Mouse (Mus musculus) embryonic facial prominence, embryonic 11.5 days (tissue): ENCODE measurements at regions not wholly inside any gene's neighbourhood (a gene's known extent, or its start where the extent isn't known, plus 50 kb on each side); places are given as distances from the start of the nearest gene placed in this dataset.

Experiments used
- ATAC-seq: fragments of 200-750 bp; cut with Nextera tagmentation; replicated peaks from 2 replicates; pipeline ENCODE4 v1.8.0; 2017; ENCODE audit warnings: low read depth; ENCODE audit not compliant: insufficient number of reproducible peaks, low FRiP score, low TSS enrichment
- DNase-seq: peaks from one replicate; pipeline ENCODE4 v3.0.0-alpha.2; 2015; ENCODE audit warnings: low spot score
- H3K27ac ChIP-seq: fragments of 300-500 bp; sonication (generic); replicated peaks from 2 replicates; pipeline ENCODE4 v1.5.1; 2014; ENCODE audit warnings: mild to moderate bottlenecking, low read depth, low read length, control low read depth
- H3K27me3 ChIP-seq: fragments of 300-500 bp; sonication (generic); 2 replicates; pipeline ENCODE4 v1.6.1; 2014; ENCODE audit warnings: mild to moderate bottlenecking, low read length, moderate library complexity, mixed read lengths; ENCODE audit not compliant: control insufficient read depth, insufficient read depth
- H3K36me3 ChIP-seq: fragments of 300-500 bp; sonication (generic); replicated peaks from 2 replicates; pipeline ENCODE4 v1.6.1; 2014; ENCODE audit warnings: low read depth, mild to moderate bottlenecking, low read length, moderate library complexity, mixed read lengths; ENCODE audit not compliant: control insufficient read depth, insufficient read depth
- H3K4me1 ChIP-seq: fragments of 300-500 bp; sonication (generic); 2 replicates; pipeline ENCODE4 v1.6.1; 2014; ENCODE audit warnings: low read length, mixed read lengths; ENCODE audit not compliant: control insufficient read depth, insufficient read depth
- H3K4me2 ChIP-seq: fragments of 300-500 bp; sonication (generic); 2 replicates; pipeline ENCODE4 v1.6.1; 2014; ENCODE audit warnings: low read depth, mild to moderate bottlenecking, control low read depth, low read length, moderate library complexity
- H3K4me3 ChIP-seq: fragments of 300-500 bp; sonication (generic); 2 replicates; pipeline ENCODE4 v1.5.1; 2014; ENCODE audit warnings: low read depth, low read length, control low read depth
- H3K9ac ChIP-seq: fragments of 300-500 bp; sonication (generic); replicated peaks from 2 replicates; pipeline ENCODE4 v1.6.1; 2014; ENCODE audit warnings: mild to moderate bottlenecking, control low read depth, low read length
- H3K9me3 ChIP-seq: fragments of 300-500 bp; sonication (generic); replicated peaks from 2 replicates; pipeline ENCODE4 v1.6.1; 2016; ENCODE audit warnings: mild to moderate bottlenecking, low read length, inconsistent platforms, mixed read lengths; ENCODE audit not compliant: control insufficient read depth
- WGBS: fragments of 180-500 bp; shearing (Covaris S2); extraction: QIAGEN DNeasy Blood & Tissue Kit; methylation state at CpG from one replicate; pipeline ENCODE4 v1.1.7; 2014; 5-methylcytosine and 5-hydroxymethylcytosine counted together

GRCm38 (mm10) chr13:111894804-111895478, 86.1 kb upstream of the Map3k1 start:
- 64% methylated on average over 15 of the region's 15 CpGs for WGBS
- no peak overlapping the region for H3K4me3 ChIP-seq
- H3K9me3 ChIP-seq = no peaks in the 10 kb centered on the region
- ATAC-seq = no peak
- no peaks in the 10 kb centered on the region for H3K36me3 ChIP-seq
- H3K27me3 ChIP-seq = no peaks in the 10 kb centered on the region
- no peak overlapping the region for H3K9ac ChIP-seq
- no peak overlapping the region for H3K4me2 ChIP-seq
- H3K27ac ChIP-seq = no peak overlapping the region
- DNase-seq = no peak
- H3K4me1 ChIP-seq = no peaks in the 10 kb centered on the region

GRCm38 (mm10) chr13:111896279-111896678, 87.5 kb upstream of the Map3k1 start:
- DNase-seq = no peak
- H3K9ac ChIP-seq = no peak overlapping the region
- H3K4me1 ChIP-seq = no peaks in the 10 kb centered on the region
- H3K27me3 ChIP-seq = no peaks in the 10 kb centered on the region
- H3K27ac ChIP-seq = no peak overlapping the region
- no peaks in the 10 kb centered on the region for H3K9me3 ChIP-seq
- no peak overlapping the region for H3K4me2 ChIP-seq
- H3K4me3 ChIP-seq = no peak overlapping the region
- WGBS = 43% methylated on average over 2 of the region's 2 CpGs
- ATAC-seq = no peak
- H3K36me3 ChIP-seq = no peaks in the 10 kb centered on the region

- H3K36me3 ChIP-seq = no peaks in the 10 kb centered on the region
- H3K4me3 ChIP-seq = no peak overlapping the region
- WGBS = 37% methylated on average over 2 of the region's 2 CpGs
- H3K4me2 ChIP-seq = no peak overlapping the region
- H3K27me3 ChIP-seq = no peaks in the 10 kb centered on the region
- no peaks in the 10 kb centered on the region for H3K4me1 ChIP-seq
- H3K9me3 ChIP-seq = no peaks in the 10 kb centered on the region
- H3K9ac ChIP-seq = no peak overlapping the region
- no peak overlapping the region for H3K27ac ChIP-seq
- DNase-seq (no peak), ATAC-seq (no peak)
Observed at GRCm38 (mm10) chr13:111903361-111903760, 94.6 kb upstream of the Map3k1 start.

GRCm38 (mm10) chr13:111903931-111904330, 95.1 kb upstream of the Map3k1 start:
- no peak for ATAC-seq
- H3K27ac ChIP-seq = no peak overlapping the region

GRCm38 (mm10) chr13:111904616-111905212, 95.9 kb upstream of the Map3k1 start:
- ATAC-seq = no peak
- 18% methylated on average over 15 of the region's 17 CpGs for WGBS
- no peaks in the 10 kb centered on the region for H3K36me3 ChIP-seq
- H3K9me3 ChIP-seq = no peaks in the 10 kb centered on the region
- H3K9ac ChIP-seq = no peak overlapping the region
- H3K4me3 ChIP-seq = no peak overlapping the region
- no peak overlapping the region; the same call in 1 of the 2 replicates for H3K27ac ChIP-seq
- no peaks in the 10 kb centered on the region for H3K27me3 ChIP-seq
- 0 out of 2 replicates have a peak overlapping the region, but pooled peaks have one; percentile 2 for H3K4me2 ChIP-seq
- DNase-seq = peak; percentile 51
- H3K4me1 ChIP-seq = no peaks in the 10 kb centered on the region

More at GRCm38 (mm10) chr13:111903931-111904330, 95.1 kb upstream of the Map3k1 start:
- Histone ChIP-seq H3K36me3 (no peaks in the 10 kb centered on the region), H3K4me1 (no peaks in the 10 kb centered on the region), H3K27me3 (no peaks in the 10 kb centered on the region), H3K9me3 (no peaks in the 10 kb centered on the region), H3K4me2 (no peak overlapping the region), H3K4me3 (no peak overlapping the region), H3K9ac (no peak overlapping the region)
- WGBS = 58% methylated on average over 9 of the region's 9 CpGs
- no peak for DNase-seq

GRCm38 (mm10) chr13:111905213-111905701, 96.5 kb upstream of the Map3k1 start:
- H3K4me3 ChIP-seq = no peak overlapping the region
- H3K27ac ChIP-seq = no peak overlapping the region; the same call in 1 of the 2 replicates
- no peak overlapping the region for H3K4me2 ChIP-seq
- H3K27me3 ChIP-seq = no peaks in the 10 kb centered on the region
- H3K9me3 ChIP-seq = no peaks in the 10 kb centered on the region
- no peaks in the 10 kb centered on the region for H3K36me3 ChIP-seq
- ATAC-seq = no peak
- H3K9ac ChIP-seq = no peak overlapping the region
- WGBS = 19% methylated on average over 10 of the region's 10 CpGs
- DNase-seq = peak; percentile 53
- no peaks in the 10 kb centered on the region for H3K4me1 ChIP-seq

GRCm38 (mm10) chr13:111911071-111911470, 102.3 kb upstream of the Map3k1 start:
- DNase-seq (no peak), ATAC-seq (no peak)
- no peak overlapping the region for H3K27ac ChIP-seq
- WGBS = 93% methylated on average over 5 of the region's 5 CpGs
- no peaks in the 10 kb centered on the region for H3K4me1 ChIP-seq
- H3K9me3 ChIP-seq = no peaks in the 10 kb centered on the region
- no peak overlapping the region for H3K4me2 ChIP-seq
- no peaks in the 10 kb centered on the region for H3K27me3 ChIP-seq
- H3K4me3 ChIP-seq = no peak overlapping the region
- no peaks in the 10 kb centered on the region for H3K36me3 ChIP-seq
- no peak overlapping the region for H3K9ac ChIP-seq

- H3K4me2 ChIP-seq = no peak overlapping the region
- H3K4me1 ChIP-seq = no peaks in the 10 kb centered on the region
- H3K27ac ChIP-seq = no peak overlapping the region
- ATAC-seq (no peak), DNase-seq (no peak)
- no peaks in the 10 kb centered on the region for H3K27me3 ChIP-seq
- no peaks in the 10 kb centered on the region for H3K36me3 ChIP-seq
- no peaks in the 10 kb centered on the region for H3K9me3 ChIP-seq
- 82% methylated on average over 11 of the region's 11 CpGs for WGBS
- H3K4me3 ChIP-seq = no peak overlapping the region
- no peak overlapping the region for H3K9ac ChIP-seq
Observed at GRCm38 (mm10) chr13:111911661-111912312, 103.0 kb upstream of the Map3k1 start.
